Mouse (Mus musculus): ENCODE results near the gene Gm49384.

The Gm49384 gene

DNA sequence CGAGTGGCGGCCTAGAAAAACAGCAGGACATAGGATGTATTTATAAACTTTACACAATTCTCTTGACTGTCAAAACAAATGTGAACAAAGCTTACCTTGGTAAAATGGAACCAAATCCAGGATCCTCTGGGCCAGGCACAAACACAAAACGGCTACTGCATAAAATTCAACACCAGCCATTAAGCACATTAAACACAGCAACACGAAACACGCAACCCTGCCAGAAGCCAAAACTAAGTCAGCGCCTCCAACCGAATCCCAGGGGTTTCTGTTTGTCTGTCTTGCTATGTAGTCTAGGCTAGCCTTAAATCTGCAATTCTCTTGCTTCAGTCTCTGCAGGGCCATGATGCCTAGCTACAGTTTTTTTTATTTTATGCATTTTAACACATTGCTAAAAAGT is 3.9 kb upstream of the Gm49384 start:
- no peak for DNase-seq (ENCODE audit: low read depth, low spot score)

DNA sequence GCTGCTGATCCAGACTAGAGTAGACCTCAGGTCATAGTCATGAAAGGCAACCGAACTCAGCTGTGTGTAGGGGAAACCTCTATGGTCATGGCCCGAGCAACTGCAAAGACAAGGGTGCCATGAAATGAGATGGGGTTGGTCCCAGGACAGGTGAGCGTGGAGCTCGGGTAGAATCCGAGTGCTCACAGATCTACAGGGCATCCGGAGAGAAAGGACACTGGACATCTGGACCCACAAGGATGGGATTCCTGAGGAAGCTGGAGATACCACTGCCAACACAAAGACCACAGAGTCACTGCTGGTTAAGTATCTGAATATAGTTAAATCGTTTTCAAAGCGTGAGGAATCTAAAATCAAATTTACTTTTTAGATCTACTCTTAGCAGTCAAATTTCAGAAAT is 3.3 kb upstream of the Gm49384 start:
- no peak for DNase-seq (ENCODE audit: low read depth, low spot score)

DNA sequence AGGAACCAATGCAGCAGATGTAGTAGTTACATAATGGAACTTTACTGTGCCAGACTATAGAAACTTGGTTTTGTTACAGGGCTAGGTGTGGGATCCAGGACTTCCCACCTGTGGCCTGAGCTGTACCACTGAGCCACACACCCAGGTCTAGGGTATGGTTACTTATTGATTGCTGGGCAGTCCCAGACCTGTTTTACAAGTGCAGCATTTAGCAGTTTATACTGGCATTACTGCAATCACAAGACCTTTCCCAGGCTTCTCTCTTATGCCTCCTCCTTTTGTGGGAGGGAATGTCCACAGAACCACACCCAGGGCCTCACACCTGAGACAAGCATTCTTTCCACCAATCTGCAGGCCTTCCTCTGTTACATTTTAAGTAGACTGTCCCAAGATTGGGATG is 5.1 kb downstream of the Gm49384 start:
- DNase-seq (ENCODE audit: low read depth, low spot score): no peak

DNA sequence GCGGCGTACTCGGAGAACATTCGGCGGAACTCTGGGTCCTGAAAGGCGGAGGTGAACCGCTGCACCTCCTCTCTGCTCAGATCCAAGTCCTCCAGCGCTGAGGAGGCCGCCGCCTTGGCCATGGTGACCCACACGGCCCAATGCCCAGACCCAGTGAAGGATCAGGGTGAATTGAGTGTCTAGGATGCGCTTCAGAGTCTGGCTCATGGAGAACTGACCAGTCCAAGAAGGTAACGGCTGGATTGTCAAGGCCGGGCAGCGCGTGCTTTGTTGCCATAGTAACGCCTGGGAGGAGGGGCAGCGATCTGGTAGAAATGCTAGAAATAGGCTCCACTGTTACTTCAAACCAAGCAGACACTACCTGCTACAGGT is 5.9 kb downstream of the Gm49384 start, which contains the start of gene Dnaaf2:
Dnaaf2 (minus strand) TSS at position 266 of the 372 bp plus-strand sequence.
- DNase-seq (ENCODE audit: low read depth, low spot score): peak; percentile 88

DNA sequence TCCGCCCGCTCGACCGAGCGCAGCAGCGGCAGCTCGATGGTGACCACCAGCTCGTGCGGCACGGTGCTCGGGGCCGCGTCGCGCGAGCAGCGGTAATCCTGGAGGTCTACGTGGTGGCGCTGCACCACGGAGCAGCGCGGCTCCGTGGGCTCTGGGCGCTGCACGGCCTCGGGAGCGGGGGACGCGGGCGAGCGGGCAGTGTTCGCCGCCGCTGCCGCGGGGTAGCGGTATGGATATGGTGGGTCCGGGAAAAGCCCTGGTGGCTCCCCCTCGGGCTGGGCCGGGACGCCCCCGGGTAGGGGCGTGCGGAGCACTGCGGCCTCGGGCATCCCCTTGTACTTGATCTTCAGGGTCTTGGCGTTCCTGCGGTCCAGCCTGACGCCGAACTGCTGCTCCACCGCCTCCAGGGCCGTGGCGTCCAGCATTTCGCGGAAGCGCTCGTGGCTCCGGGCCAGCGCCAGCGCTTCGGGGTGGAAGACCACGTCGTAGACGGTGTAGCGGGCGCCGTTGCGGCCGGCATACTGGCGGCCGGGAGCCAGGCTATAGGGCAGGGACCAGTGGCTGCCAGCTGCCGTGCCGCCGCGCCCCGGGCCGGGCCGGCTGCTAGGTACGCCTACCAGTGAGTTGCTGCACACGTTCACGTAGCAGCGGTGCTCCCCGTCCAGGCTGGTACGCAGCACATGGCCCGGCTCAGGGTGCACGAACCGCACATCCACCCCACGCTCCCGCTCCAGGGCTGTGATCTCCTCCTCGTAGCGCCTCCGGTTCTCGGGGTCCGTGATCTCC is 6.5 kb downstream of the Gm49384 start:
- peak; percentile 87 for DNase-seq (ENCODE audit: low read depth, low spot score)

DNA sequence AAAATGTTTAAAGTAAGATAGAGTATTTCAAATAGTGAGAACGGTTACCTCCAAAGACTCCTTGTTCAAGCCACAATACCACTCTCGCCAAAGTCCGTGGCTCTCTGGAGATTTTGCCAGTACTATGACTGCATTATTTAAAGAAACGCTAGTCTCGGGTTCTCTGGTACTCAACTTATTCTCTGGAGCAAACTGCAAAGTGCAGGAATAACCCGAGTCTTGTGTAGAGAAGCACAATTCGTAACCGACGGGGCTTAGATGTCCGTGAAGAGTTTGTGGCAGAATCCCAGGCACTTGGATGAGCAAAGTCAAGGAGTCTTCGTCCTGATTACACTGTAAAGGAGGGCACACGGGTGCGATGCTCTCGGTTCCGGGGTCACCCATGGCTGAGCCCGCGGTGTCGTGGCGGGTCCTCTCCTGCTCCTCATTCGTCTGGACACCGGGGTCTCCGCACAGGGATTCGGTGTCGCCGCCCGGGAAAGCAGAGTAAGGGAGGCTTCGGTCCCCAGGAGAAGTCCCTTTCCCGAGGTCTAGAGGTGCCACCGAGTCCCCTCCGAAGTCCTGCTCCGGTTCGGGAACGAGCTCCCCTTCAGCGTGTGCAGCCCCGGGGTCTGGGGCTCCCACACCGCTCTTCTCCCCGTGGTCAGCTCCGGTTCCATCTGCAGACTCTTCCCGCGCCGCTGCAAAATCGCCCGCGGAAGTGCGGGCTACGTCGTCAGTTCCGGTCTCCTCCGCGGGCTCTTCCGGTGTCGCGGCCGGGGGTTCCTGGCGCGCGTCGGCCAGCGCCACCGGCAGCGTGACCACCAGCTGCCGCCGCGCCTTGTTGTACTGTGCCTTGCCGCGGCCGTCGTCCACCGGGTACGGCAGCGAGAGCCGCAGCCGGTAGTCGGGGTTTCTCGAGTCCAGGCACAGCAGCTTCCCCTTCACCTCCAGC is 7.4 kb downstream of the Gm49384 start, which contains the start of gene Gm49383:
Gm49383 (minus strand) TSS at position 661 of the 934 bp plus-strand sequence.
- DNase-seq (ENCODE audit: low read depth, low spot score): peak; percentile 89

DNA sequence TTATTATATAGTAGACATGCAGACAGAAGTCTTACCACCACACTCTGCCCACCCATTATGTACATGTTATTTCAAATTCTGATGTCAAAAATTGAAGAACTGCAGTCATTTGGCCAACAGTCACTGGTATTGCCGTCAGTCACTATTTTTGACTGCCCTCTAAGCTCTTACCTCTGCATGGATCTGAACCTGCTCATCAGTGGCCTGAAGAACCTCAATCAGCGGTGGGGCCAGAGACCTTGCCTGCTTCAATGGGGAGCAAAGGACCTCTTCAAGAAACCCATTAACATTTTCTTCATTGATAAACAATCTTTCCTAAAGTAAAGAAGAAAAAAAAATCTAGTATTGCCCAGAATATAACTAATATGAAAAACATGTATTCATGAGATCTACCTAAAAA is 11.4 kb downstream of the Gm49384 start:
- no peak for DNase-seq (ENCODE audit: low read depth, low spot score)

DNA sequence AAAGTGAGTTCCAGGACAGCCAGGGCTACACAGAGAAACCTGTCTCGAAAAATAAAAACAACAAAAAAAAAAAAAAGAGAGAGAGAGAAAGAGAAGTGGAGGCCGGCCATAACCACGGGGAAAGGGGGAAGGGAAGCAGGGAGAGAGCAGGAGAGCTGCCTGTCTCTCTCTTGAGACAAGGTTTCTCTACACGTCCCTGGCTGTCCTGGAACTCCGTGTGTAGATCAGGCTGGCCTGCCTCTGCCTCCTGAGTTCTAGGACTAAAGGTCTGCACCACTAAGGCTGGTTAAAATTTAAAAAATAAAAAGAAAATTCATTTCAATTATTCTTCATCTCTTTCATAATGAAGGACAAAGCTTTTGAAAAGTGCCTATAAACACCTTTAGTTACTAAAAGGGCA is 12.7 kb downstream of the Gm49384 start:
- DNase-seq (ENCODE audit: low read depth, low spot score): no peak

DNA sequence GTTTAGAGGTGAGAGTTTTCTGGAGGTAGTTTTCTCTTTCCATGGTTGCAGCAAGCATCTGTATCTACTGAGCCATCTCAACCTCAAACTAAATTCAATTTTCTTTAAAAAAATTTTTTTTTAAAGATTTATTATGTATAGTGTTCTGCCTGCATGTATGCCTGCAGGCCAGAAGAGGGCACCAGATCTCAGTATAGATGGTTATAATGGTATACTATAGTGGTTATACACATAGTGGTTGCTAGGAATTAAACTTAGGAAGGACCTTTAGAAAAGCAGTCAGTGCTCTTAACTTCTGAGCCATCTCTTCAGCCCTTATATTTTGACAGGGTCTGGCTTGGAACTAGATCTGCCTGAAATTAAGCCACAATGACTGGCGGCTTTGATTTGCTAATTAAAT is 13.5 kb downstream of the Gm49384 start:
- no peak for DNase-seq (ENCODE audit: low read depth, low spot score)

DNA sequence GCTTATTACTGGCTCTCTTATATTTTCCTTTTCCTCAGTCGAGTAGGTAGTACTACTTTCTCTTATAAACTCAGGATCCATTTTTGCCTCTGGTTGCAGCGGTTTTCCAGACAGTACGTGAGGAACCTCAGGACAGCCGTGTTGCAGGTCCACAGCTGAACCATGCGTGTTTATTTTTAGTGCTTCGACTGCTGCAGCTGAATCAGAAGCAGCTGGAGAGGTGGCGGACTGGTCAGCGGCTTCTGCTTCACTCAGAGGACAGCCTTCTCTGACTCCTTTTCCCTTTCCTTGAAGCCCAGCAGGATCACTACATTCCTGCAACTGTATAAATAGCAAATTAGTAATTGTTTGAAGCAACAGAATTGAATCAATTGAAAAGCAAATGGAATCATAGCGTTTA is 14.0 kb downstream of the Gm49384 start:
- no peak for DNase-seq (ENCODE audit: low read depth, low spot score)

DNA sequence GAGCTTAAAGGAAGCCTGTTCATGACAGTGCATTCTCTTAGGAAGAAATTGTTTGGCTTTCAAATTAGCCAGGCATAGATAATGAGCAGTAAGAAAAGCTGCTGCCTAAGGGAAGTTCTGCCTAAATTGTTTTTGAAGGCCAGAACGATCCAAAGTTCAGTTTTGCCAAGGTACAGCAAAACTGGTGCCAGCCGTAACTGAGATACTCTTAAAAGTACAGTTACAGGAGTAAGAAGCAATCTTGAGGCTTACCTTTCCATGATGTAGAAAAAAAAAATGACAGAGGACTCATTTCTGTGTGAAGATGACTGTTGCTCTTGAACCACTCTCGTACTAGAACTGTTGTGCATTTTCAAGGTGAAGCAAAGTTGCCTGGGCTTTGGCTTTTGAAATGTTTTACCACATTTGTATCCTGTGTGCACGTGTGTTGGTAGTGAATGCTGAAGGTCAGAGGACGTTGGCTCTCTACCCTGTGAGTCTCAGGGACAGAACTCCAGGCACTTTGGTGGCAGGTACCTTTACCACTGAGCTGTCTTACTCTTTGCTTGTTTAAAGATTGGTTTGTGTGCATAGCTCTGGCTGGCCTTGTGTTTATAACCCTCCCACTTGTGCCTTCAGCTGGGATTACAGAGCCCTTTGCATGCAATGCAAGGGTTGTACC is 17.1 kb downstream of the Gm49384 start:
- DNase-seq (ENCODE audit: low read depth, low spot score): peak; percentile 39

DNA sequence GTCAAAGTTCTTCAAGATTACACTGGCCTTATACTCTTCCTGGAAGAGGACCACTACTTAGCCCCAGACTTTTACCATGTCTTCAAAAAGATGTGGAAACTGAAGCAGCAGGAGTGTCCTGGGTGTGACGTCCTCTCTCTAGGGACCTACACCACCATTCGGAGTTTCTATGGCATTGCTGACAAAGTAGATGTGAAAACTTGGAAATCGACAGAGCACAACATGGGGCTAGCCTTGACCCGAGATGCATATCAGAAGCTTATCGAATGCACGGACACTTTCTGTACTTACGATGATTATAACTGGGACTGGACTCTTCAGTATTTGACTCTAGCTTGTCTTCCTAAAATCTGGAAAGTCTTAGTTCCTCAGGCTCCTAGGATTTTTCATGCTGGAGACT is 18.7 kb downstream of the Gm49384 start:
- no peak for DNase-seq (ENCODE audit: low read depth, low spot score)

DNA sequence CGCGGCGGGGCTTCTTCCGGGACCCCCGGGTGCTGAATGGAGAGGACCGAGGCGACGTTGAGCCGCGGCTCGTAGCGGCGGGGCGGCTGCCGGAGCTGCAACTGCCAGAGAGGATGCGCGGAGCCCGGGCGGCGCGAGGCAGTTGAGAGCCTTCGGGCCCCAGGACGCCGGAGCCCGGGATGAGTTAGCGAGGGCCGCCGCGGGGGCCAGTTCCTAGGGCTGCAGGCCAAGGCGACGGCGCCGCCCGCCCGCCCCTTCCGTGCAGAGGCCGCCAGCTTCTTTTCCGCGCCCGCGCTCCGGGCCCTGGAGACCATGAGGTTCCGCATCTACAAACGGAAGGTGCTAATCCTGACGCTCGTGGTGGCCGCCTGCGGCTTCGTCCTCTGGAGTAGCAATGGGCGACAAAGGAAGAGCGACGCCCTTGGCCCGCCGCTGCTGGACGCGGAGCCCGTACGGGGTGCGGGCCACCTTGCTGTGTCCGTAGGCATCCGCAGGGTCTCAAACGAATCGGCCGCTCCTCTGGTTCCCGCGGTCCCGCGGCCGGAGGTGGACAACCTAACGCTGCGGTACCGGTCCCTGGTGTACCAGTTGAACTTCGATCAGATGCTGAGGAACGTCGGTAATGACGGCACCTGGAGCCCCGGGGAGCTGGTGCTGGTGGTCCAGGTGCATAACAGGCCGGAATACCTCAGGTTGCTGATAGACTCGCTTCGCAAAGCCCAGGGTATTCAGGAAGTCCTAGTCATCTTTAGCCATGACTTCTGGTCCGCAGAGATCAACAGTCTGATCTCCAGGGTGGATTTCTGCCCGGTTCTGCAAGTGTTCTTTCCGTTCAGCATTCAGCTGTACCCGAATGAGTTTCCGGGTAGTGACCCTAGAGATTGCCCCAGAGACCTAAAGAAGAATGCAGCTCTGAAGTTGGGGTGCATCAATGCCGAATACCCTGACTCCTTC is 19.4 kb downstream of the Gm49384 start:
- peak; percentile 76 for DNase-seq (ENCODE audit: low read depth, low spot score)

DNA sequence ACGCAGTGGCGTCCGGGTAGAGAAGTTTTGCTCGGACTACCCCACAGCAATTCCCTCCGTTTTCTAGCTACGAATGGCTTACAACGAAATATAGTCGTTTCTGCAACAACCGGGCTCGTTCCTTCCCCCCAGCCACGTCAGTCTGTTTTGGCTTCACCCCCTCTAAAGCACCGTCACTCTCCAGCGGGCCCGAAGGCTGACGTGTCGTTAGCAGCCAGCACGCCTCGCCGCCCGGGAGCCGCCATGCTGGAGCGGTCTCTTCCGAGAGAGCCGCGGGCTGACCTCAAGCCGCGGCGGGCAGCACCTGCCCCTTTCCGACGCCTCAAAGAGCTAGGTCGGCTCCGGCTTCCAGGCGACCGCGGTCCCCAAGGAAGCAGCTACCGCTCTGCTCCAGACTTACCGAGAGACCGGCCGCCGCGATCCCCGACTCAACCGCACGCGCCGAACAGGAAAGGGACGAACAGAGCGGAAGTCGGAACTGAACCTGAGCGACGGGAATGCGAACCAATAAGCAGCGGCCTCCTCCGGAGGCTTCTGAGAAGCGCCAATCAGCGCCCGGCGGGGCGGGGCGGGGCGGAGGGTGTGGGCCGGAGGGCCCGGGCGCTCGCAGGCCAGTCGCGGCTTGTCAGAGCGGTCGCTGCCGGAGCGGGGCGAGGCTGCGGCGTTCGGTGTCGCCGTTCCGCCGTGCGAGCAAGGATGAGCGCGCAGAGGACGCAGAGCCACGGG is 20.3 kb downstream of the Gm49384 start, which contains the start of the genes Rpl36al and Mgat2:
Rpl36al (minus strand) TSS at position 501 of the 726 bp plus-strand sequence.
Mgat2 (plus strand) TSS at position 575 of the 726 bp plus-strand sequence.
- DNase-seq (ENCODE audit: low read depth, low spot score): peak; percentile 99

DNA sequence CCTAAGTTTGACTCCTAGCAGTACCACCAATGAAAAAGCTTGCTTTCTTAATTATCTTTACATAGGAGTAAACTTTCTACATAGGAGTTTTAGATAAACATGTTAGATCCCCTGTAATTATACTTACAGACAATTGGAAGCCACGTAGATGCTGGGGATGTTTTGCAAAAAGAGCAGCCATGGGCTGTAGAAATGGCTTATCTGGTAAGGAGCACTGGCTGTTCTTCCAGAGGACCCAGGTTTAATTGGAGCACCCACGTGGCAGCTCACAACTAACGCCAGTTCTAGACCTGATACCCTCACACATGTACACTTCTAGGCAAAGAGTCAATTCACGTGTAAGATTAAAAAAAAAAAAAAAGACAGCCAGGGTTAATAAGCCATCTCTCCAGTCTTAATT is 22.3 kb downstream of the Gm49384 start:
- no peak for DNase-seq (ENCODE audit: low read depth, low spot score)

DNA sequence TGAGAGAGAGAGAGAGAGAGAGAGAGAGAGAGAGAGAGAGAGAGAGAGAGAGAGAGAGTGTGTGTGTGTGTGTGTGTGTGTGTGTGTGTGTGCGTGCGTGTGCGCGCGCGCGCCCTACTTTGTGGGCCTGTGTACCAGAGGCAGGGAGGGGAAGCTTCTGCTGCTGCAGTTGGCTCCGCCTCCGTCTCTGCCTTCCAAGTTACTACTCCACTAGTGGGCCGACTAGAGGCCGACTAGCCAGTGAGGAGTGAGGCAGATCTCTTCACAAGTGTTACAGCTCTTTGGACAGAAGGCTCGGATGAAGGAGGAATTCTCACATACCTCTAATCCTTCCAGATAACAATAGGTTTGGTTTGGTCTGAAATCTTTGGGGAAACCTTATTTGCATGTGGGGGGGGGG is 24.7 kb downstream of the Gm49384 start:
- no peak for DNase-seq (ENCODE audit: low read depth, low spot score)

DNA sequence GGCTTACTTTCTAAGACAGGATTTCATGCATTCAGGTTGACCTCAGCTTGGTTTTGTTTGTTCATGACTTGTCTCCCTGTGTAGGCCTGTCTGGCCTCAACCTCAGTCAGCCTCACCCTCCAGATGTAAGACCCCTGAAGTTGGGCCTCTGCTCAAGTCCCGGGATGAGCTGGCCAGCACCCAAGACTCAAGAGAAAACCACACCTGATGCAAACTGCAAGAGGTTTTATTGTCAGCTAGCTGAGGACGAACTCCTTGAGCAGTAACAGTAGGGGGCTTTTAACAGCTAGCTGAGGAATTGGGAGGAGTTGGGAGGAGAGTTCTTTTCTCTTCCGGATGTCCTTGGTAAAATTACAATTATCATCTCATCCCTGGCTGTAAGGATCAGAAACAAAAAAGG is 26.5 kb downstream of the Gm49384 start:
- DNase-seq (ENCODE audit: low read depth, low spot score): no peak

DNA sequence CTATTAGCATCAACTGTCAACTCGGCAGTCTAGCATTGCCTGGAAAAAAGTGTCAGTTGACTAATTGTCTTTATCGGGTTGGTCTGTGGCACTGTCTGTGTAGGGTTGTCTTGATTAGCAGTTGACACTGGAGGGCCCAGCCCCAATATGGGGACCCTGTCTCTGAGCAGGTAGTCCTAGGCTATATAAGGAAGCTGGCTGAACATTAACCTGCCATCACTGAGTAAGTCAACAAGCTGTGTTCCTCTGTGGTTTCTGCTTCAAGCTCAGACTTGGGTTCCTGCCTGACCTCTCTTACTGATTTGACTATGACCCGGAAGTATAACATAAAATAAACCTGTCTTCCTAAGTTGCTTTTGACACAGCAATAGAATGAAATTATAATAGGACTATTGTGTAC is 28.1 kb downstream of the Gm49384 start:
- DNase-seq (ENCODE audit: low read depth, low spot score): no peak

DNA sequence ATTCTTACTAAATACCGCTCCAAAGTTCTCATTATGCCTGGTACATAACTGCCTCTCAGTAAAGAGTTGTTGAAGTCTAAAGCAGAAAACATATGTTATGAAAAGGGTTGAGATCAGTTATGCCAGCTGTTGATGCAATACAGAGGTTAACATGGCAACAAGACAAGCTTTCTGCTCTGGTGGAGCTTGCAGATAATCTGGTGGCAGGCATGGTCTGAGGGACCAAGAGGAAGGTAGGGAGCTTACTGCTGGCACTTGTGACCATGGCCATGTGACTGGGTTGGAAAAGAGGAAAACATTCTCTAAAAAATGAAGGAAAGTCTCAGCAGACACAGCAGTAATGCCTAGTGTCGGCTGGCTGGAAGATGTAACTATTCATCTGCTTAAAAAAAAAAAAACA is 32.8 kb downstream of the Gm49384 start:
- no peak for DNase-seq (ENCODE audit: low read depth, low spot score)

DNA sequence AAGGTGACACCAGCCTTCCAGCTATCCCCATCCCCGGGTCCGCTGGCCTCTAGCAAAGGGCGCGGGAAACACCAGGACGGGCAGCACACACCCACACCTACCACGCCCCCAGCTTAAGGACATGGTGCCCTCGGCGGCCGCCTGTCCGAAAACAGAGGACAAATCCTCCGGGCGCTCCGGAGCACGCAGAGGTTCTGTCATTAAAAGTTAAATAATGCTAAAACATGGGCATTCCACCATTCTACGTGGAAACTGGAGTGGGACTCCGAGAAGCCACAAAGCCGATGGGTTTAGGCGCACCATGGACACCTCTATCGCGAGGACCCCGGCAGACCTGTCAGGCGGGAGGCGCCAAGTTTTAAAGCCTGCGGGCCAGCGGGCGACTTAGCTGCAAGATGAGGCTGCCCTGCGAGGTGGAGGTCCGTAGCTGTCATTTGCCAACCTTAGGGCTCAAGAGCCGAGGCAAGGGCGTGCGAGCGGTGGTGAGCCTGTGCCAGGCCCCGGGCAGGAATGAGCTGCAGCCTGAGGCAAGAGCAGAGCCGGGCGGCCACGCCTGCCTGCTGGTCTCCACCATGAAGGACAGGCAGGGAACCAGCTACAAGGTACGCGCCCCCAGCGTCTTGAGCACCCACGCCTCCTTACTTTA is 35.5 kb downstream of the Gm49384 start, which contains the start of gene Lrr1:
Lrr1 (plus strand) TSS at position 354 of the 646 bp plus-strand sequence.
- DNase-seq (ENCODE audit: low read depth, low spot score): peak; percentile 96

Measured in A20 (cell line).